Mouse (Mus musculus) neural tube, embryonic 11.5 days (tissue): ENCODE data around the gene Ddb1. TPM values are rescaled to one million over a fixed set of nuclear protein-coding genes. Genes with fewer than 3 reads are reported as not detected.

ENCODE experiments used
- ATAC-seq: fragments of 200-750 bp; cut with Nextera tagmentation; 2 replicates; pipeline ENCODE4 v1.8.0; 2017; ENCODE audit warnings: moderate number of reproducible peaks, mild to moderate bottlenecking, moderate TSS enrichment, moderate library complexity; ENCODE audit not compliant: insufficient read depth, low FRiP score, low TSS enrichment
- DNase-seq: peaks from one replicate; pipeline ENCODE4 v3.0.0-alpha.2; 2015; ENCODE audit warnings: low spot score
- H3K27ac ChIP-seq: fragments of 300-500 bp; sonication (generic); 2 replicates; pipeline ENCODE4 v1.5.1; 2014; ENCODE audit warnings: low read depth, mild to moderate bottlenecking, low read length
- H3K27me3 ChIP-seq: fragments of 300-500 bp; sonication (generic); 2 replicates; pipeline ENCODE4 v1.6.1; 2014; ENCODE audit warnings: mild to moderate bottlenecking, low read length, mixed read lengths; ENCODE audit not compliant: control insufficient read depth, insufficient read depth
- H3K36me3 ChIP-seq: fragments of 300-500 bp; sonication (generic); 2 replicates; pipeline ENCODE4 v1.6.1; 2014; ENCODE audit warnings: mild to moderate bottlenecking, low read length, moderate library complexity, mixed read lengths; ENCODE audit not compliant: control insufficient read depth, insufficient read depth
- H3K4me1 ChIP-seq: fragments of 300-500 bp; sonication (generic); 2 replicates; pipeline ENCODE4 v1.6.1; 2014; ENCODE audit warnings: low read length, mixed read lengths; ENCODE audit not compliant: control insufficient read depth, insufficient read depth
- H3K4me2 ChIP-seq: fragments of 300-500 bp; sonication (generic); 2 replicates; pipeline ENCODE4 v1.6.1; 2014; ENCODE audit warnings: low read depth, mild to moderate bottlenecking, moderate library complexity
- H3K4me3 ChIP-seq: fragments of 300-500 bp; sonication (generic); 2 replicates; pipeline ENCODE4 v1.5.1; 2014; ENCODE audit warnings: low read depth, low read length
- H3K9ac ChIP-seq: fragments of 300-500 bp; sonication (generic); 2 replicates; pipeline ENCODE4 v1.6.1; 2014; ENCODE audit warnings: mild to moderate bottlenecking, low read length
- H3K9me3 ChIP-seq: fragments of 300-500 bp; sonication (generic); 2 replicates; pipeline ENCODE4 v1.6.1; 2016; ENCODE audit warnings: low read length; ENCODE audit not compliant: control insufficient read depth
- WGBS: fragments of 180-500 bp; shearing (Covaris S2); extraction: QIAGEN DNeasy Blood & Tissue Kit; methylation state at CpG from one replicate; pipeline ENCODE4 v1.1.7; 2014; 5-methylcytosine and 5-hydroxymethylcytosine counted together
- polyA plus RNA-seq: library from polyadenylated mRNA; unstranded; fragments of >200 nt; fragmentation: Nextera tagmentation; extraction: Ambion mirVana; gene quantifications from 2 replicates; pipeline ENCODE4 v1.2.1, GENCODE M21; 2014

Gene Ddb1
- polyA plus RNA-seq, 1 experiment from 2014 or later, result 460 TPM

DNA sequence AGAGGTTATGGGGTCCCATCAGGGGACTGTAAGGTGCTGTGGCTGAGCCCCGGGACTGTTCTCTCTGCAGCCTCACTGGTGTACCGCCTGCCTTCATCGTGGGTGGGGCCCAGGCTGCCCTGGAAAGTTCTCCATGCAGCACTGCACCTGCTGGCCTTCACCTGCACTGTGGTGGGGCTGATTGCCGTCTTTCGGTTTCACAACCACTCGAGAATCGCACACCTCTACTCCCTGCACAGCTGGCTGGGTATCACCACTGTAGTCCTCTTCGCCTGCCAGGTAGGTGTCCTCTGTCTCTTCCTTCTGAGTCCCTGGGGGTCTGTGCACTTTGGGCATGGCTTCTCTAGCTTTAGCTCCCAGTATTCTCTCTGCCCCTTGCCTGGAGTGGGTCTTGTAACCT lies 20.0 kb upstream of the Ddb1 start:
- no peak overlapping the region for H3K9ac ChIP-seq
- ATAC-seq (no peak), DNase-seq (no peak)
- H3K9me3 ChIP-seq, result no peaks in the 10 kb centered on the region
- H3K36me3 ChIP-seq, result no peaks in the 10 kb centered on the region
- no peak overlapping the region for H3K27ac ChIP-seq
- H3K27me3 ChIP-seq, result no peaks in the 10 kb centered on the region
- no peak overlapping the region for H3K4me2 ChIP-seq
- WGBS, result 89% methylated on average over 8 of the region's 8 CpGs
- H3K4me3 ChIP-seq, result no peak overlapping the region
- H3K4me1 ChIP-seq, result no peaks in the 10 kb centered on the region

DNA sequence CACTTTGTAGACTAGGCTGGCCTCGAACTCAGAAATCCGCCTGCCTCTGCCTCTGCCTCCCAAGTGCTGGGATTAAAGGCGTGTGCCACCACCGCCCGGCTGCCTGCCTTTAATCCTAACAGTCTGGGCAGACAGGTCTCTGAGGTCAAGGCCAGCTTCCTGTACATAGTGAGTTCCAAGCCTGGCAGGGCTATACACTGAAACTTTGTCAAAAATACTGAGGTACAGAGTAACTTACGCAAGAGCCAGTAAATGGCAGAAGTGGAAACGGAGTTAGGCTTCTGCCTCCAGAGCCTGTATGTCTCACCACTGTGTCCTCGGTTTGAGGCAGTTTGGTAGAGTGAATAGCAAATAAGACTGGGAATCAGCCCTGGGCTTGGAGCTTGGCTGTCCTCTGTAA lies 17.9 kb upstream of the Ddb1 start:
- Histone ChIP-seq H3K9me3 (no peaks in the 10 kb centered on the region), H3K4me2 (no peak overlapping the region), H3K4me1 (no peaks in the 10 kb centered on the region), H3K27me3 (no peaks in the 10 kb centered on the region), H3K4me3 (no peak overlapping the region), H3K9ac (no peak overlapping the region), H3K36me3 (no peaks in the 10 kb centered on the region), H3K27ac (no peak overlapping the region)
- ATAC-seq, result no peak
- 89% methylated on average over 8 of the region's 8 CpGs for WGBS
- DNase-seq, result no peak

DNA sequence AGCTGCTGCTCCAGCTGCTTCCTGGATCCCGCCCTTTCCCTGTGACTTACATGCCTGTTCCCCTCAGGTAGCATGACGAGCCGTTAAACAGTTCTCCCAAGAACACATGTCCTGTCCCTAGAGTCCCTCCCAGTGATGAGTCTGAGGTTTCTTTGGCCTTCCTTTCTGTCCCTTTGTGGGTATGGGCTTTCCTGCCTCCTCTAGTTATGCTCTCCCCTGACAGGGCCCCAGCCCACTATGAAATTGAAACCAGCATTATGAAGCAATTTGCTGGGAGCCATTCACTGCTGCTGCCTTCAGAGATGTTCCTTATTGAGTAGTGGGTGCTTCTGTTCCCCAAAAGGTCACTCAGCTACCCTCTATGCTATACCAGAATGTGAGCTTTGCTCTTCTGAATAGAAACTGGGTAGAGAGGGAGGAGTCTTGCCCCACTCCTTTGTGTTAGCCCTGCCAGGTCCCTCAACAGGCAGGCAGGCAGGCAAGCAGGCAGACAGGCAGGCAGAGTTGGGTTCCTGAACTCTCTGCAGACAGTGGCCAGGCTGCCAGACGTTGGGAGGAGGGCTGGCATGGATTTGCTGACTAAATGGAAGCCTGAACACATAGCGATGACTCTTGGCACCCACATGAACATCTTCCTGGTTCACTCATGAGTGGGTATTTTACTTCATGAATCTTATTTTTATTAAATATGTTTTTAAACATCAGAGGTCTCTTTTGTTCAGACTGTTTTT lies 15.8 kb upstream of the Ddb1 start:
- Histone ChIP-seq H3K27ac (no peak overlapping the region), H3K9me3 (no peaks in the 10 kb centered on the region), H3K9ac (no peak overlapping the region), H3K27me3 (no peaks in the 10 kb centered on the region), H3K4me3 (no peak overlapping the region), H3K4me2 (no peak overlapping the region), H3K36me3 (no peaks in the 10 kb centered on the region), H3K4me1 (no peaks in the 10 kb centered on the region)
- 72% methylated on average over 5 of the region's 5 CpGs for WGBS
- ATAC-seq, result no peak
- DNase-seq, result no peak

DNA sequence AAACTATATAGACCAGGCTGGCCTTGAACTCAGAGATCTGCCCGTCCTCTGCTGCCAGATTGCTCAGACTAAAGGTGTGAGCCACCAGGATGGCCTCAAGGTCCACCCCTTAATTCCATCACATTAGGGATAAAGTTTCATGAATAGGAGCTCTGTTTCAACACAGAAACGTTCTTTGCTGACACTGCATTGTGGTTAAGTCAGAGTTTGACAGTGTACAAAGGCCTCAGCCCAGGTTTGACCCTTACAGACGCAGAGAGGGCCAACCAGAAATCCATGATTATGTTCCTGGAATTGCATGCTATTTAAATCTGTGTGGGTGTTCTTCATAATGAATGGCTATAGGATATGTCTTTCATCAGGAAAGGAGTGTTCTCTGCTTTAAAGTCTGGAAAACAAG lies 14.8 kb upstream of the Ddb1 start:
- Histone ChIP-seq H3K4me2 (no peak overlapping the region), H3K4me3 (no peak overlapping the region), H3K9ac (no peak overlapping the region), H3K4me1 (no peaks in the 10 kb centered on the region), H3K9me3 (no peaks in the 10 kb centered on the region), H3K27me3 (no peaks in the 10 kb centered on the region), H3K36me3 (no peaks in the 10 kb centered on the region), H3K27ac (no peak overlapping the region)
- 74% methylated on average over 3 of the region's 3 CpGs for WGBS
- no peak for DNase-seq
- ATAC-seq, result no peak

DNA sequence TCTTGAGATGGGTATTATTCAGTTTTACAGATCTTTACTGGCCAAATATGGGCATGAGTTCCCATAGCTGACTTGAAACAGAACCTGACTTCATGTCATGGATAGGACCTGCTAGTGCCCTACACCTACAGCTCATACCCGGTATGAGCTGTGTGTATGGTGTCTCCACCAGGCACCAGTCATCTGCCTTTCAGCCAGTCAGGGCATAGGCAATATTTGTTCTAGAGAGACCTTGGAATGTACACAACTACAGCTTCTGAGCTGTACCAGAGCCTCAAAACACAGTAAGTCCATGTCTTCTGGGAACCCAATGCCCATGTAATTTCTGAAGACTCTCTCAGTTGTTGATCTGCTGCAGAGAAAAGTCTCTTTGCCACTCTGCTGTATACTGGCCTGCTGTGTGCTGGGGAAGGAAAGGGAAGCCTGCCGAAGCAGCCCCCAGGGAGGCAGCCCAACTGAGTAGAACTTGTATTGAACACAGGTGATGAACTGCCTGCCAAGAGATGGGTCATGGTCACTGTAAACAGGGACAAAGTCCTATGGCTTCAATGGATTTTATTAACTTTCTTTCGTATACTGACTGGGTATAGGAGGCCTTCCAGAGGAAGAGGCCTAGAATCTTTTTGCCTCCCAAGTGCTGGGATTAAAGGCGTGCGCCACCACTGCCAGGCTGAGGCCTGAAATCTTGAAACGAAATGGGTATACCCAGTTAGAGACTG lies 13.3 kb upstream of the Ddb1 start:
- H3K4me3 ChIP-seq, result no peak overlapping the region
- H3K9me3 ChIP-seq, result no peaks in the 10 kb centered on the region
- H3K27ac ChIP-seq, result no peak overlapping the region
- peaks cover 3% of the 10 kb centered on the region for H3K36me3 ChIP-seq
- no peaks in the 10 kb centered on the region for H3K4me1 ChIP-seq
- H3K4me2 ChIP-seq, result no peak overlapping the region
- H3K27me3 ChIP-seq, result no peaks in the 10 kb centered on the region
- DNase-seq (no peak), ATAC-seq (no peak)
- 90% methylated on average over 6 of the region's 6 CpGs for WGBS
- no peak overlapping the region for H3K9ac ChIP-seq

DNA sequence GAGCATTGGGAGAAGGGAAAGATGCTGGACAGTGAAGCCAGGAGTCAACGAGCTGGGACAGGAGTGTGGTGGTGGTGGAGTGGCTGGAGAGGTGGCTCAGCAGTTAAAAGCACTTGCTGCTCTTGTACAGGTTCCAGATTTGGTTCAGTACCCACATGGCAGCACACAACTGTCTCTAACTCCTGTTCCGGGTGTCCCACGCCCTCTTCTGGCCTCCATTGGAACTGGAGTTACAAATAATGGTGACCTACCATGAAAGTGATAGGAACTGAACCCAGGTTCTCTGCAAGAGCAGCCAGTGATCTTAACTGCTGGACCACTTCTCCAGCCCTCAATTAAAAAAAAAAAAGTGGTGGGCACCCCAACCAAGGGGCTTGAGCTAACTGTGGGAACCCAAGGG lies 6.9 kb upstream of the Ddb1 start:
- H3K4me3 ChIP-seq, result no peak overlapping the region
- H3K36me3 ChIP-seq, result peaks cover 3% of the 10 kb centered on the region
- ATAC-seq (no peak), DNase-seq (no peak)
- no peaks in the 10 kb centered on the region for H3K4me1 ChIP-seq
- H3K9ac ChIP-seq, result no peak overlapping the region
- no peak overlapping the region for H3K27ac ChIP-seq
- no peak overlapping the region for H3K4me2 ChIP-seq
- 39% methylated on average over 3 of the region's 3 CpGs for WGBS
- no peaks in the 10 kb centered on the region for H3K9me3 ChIP-seq
- H3K27me3 ChIP-seq, result no peaks in the 10 kb centered on the region

DNA sequence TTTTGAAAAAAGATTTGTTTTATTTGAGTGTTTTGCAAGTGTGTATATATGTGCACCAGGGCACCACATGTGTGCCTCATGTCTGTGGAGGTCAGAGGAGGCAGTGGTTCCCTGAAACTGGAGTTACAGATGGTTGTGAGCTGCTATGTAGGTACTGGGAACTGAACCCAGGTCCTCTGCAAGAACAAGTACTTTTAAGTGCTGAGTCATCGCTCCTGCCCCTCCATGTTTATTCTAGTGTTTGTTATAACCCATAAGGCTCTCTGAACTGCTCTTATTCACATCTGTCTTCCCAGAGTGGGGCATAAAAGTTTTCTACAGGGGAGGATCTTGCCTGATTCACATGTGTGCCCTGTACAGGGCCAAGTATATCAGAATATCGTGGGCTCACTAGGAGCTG lies 5.5 kb upstream of the Ddb1 start:
- no peak for ATAC-seq
- Histone ChIP-seq H3K4me3 (no peak overlapping the region), H3K27ac (no peak overlapping the region), H3K9ac (no peak overlapping the region), H3K27me3 (no peaks in the 10 kb centered on the region), H3K36me3 (peaks cover 3% of the 10 kb centered on the region), H3K4me1 (peaks cover 1% of the 10 kb centered on the region; the same call in 1 of the 2 replicates), H3K9me3 (no peaks in the 10 kb centered on the region), H3K4me2 (no peak overlapping the region)
- no peak for DNase-seq
- 93% methylated on average over 2 of the region's 2 CpGs for WGBS

DNA sequence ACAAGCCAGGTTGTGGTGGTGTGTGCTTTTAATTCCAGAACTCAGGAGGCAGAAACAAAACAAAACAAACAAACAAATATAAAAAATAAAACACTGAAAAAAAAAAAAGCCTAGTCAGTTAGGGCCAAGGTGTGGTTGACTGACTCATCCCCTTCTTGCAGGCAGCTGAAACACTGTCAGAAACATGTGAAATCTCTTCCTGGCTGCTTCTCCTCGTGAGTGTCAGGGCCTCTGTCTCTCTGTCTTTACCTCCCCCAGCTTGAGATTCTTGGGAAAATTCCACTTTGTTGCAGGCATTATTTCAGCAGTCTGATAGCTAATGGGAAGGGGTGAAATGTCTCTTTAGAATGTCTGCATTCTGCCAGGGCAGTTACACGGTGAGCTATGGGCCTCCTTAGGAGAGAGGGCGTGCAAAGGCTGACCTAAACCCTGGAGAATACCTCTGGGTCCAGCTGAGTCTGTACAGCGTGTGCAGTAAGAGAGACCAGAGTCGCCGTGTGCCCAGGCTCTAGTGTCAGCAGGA lies 2.8 kb upstream of the Ddb1 start:
- DNase-seq, result no peak
- Histone ChIP-seq H3K4me1 (peaks cover 10% of the 10 kb centered on the region; the same call in 1 of the 2 replicates), H3K36me3 (no peaks in the 10 kb centered on the region), H3K27me3 (no peaks in the 10 kb centered on the region), H3K4me2 (peak overlapping the region; percentile 48), H3K9me3 (no peaks in the 10 kb centered on the region), H3K9ac (peak overlapping the region; percentile 67), H3K4me3 (peak overlapping the region; percentile 24), H3K27ac (peak overlapping the region; percentile 90)
- peak; percentile 48; the same call in 1 of the 2 replicates for ATAC-seq
- WGBS, result 10% methylated on average over 6 of the region's 6 CpGs
